Mouse (Mus musculus): ENCODE measurements at regions not wholly inside any gene's neighbourhood (a gene's known extent, or its start where the extent isn't known, plus 50 kb on each side); places are given as distances from the start of the nearest gene placed in this dataset.

DNA sequence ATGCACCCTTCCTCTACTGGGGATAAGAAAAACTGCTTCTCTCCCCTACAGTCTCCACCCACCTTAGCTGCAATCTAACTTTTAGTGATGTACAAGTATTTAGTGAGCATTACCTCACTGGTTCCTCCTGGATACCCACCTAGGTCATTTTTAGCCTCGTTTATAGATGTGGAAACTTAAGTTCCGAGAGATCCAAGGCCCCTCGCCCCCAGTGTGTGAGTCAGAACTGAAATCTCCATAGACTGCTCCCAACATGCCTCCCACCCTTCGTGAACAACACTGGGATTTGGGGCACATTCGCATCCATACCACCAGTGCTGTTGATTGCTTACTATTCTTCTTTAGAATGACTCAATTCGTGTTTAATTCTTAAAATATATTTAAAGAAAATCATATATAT is 52.2 kb upstream of the Cdh5 start:
- ATAC-seq (ENCODE audit: insufficient number of reproducible peaks, low FRiP score, low TSS enrichment) = no peak

DNA sequence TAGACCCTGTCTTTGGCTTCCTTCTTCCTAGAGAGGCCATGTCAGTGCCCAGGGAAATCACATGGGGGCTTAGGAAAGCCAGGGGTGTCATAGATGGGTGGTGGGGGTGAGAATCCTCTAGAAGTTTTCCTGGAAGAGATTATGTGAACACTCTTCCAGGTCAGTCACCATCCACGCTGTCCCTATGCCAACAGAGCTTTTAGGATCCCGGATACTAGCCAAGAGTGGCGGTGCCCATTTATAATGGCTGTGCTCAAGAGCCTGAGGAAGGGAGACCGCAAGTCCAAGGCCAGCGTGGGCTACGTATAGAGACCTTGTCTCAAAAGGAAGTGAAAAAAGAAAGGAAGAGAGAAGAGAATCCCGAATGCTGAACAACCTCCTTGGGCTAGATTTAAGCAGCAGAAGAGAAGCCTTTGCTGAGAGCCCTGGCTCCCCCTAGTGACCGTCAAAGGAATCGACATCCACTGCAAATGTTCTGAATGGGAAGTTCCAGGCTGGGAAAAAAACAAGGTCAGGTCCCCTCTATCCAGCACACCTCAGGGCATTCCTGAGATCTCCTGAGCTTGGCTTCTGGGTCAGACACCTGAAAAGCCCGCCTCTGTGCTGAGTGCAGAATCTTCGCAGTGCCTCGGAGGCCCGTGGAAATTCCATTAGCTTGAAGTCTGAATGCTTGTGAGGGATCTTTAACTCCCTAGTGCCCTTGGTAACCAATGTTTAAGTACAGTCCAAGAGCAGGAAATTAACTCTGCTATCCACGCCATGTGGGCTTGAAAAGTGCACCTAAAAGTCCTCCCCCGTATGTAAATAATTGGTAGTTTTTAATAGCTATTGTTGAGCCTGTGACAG is 50.5 kb upstream of the Cdh5 start:
- peak; percentile 77 for ATAC-seq (ENCODE audit: insufficient number of reproducible peaks, low FRiP score, low TSS enrichment)

DNA sequence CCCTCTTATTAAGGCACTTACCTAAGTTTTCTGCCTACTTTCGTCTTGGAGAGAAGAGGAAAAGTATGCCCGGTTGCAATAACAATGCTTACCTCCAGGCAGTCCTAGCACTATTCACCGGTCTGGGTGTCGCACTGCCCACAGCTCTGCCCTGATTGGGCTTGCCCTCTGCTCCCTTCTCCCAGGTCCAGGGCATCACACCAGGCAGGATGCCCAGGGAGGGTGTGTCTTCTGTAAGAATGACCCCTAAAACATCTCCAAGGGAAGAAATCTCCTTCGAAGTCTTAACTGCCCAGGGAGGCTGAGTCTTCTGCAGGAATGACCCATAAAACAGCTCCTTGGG is 49.9 kb upstream of the Cdh5 start:
- ATAC-seq (ENCODE audit: insufficient number of reproducible peaks, low FRiP score, low TSS enrichment) = 0 out of 2 replicates have a peak, but pooled peaks have one; percentile 32

All from cerebellum, adult (tissue).